Mouse (Mus musculus): ENCODE data around the gene Eed. TPM values are rescaled to one million over a fixed set of nuclear protein-coding genes. Genes with fewer than 3 reads are reported as not detected.

Gene Eed
- total RNA-seq, 2 experiments from 2014 or later = 34.2 to 39.2 TPM

DNA sequence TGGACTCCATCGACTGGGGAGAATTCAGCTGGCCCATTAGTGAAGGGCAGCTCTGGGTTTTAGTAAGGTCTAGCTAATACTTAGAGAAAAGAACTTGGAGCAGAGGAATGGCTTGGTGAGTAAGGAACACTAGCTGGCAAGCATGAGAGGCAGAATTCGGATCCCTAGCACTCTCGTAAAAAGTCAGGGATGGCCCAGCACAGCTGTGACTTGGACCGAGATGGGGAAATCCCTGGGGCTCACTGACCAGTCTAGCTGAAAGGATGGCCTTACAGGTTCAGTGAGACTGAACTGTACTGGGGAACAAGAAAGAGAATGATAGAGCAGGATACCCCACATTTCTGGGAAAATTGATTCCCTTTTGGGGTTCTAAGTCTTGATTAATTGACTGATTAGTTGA lies 71.1 kb downstream of the Eed start:
- DNase-seq (ENCODE audit: low spot score in 2 of 2) = no peak

DNA sequence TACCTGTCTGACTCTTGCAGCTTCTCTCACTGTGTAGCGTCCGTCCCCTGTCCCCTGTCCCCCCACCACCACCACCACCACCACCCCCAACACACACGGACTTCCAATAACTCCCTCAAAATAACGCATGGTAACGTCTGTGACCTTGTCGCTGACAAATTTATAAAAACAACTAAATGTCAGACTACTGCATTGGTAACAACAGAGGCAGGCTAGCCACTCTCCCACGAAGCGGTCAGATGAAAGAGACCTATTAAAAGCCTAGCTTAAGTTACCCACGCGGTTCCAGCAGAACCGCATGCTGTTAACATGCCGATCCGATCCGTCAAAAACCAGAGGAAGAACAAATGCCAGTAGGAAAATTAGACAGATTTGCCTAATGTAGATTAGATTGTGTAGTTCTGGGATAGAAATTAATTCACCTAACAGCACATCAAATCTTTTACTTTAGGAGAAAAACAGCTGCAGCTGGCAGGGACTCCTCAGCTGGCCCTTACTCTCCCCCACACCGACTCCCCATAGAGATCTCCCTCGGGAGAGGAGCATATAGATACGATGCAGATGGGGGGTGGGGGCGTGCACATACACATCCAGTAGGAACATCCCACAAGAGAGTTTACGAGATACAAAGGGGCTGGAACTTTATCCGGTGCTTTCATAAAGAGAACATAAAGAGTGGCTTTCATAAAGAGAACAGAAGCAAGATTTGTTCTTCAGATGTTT lies 71.7 kb downstream of the Eed start:
- no peak for DNase-seq (ENCODE audit: low spot score in 2 of 2)

DNA sequence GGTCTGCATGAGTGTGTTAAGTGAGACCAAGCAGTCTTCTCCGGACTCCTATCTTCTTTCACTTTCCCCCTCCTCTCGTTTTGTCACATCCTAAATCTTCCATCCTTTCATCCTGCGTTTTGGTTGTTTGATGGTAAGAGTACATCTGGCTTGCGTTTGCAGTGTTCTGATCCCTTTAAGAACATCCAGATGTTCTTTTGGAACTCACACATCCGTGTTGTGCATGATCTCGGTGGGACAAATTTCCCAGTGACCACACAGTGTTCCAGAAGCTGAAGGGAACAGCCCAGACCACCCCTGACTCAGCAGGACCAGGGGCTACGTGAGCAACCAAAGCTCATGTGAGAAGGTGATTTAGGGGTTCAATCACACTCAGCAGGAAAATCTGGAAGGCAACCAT lies 72.4 kb downstream of the Eed start:
- DNase-seq (ENCODE audit: low spot score in 2 of 2) = no peak

DNA sequence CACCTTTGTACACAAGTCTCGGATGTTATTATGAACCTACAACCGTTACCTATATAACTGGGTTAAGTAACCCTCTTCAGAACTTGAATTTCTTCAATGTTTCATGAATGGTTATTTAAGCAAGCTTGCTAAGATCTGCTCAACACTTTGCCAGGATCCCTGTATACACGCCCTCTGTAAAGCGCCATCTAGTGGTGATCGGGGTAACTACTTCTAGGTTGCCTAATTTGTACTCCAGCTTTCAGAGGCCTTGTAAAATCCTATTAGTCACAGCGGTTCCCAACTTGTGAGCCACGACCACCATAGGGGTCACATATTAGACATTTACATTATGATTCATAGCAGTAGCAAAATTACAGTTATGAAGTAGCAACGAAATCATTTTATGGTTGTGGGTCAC lies 72.8 kb downstream of the Eed start:
- DNase-seq (ENCODE audit: low spot score in 2 of 2) = peak; percentile 79 to 87

Other genes with a start within 250 kb of the Eed start
- under 1 TPM; 0.28 to 0.44 TPM for gene Ccdc81, start 77.4 kb downstream of the Eed start, total RNA-seq (2021)
- 10 to 100 TPM; 83.6 to 84.5 TPM for gene Hikeshi, start 39.8 kb downstream of the Eed start, total RNA-seq (2021)
- 100 to 1,000 TPM; 139 to 141 TPM for gene Picalm, start 149.2 kb upstream of the Eed start, total RNA-seq (2021)

Data from left cerebral cortex, adult 18-20 months (tissue).